In the genomic region with DNA sequence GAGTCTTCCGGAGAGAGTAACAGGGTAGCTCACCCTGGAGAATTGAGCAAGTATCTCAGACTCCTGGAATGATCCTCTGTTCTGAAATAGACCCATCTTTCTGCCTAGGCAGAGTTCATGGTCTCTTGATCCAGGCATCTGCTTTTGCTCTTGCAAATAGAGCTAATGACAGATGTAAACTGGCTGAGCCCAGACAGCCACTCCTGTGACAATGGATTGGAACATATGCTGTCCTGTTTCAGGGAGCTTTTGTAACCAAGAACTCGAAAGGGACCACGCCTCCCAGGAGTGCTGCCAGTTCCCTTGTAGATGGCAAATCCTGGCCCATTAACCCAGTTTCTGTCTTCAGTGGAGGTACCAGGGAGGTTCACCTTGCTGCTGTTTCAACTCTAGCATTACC, we compare ENCODE assay signal across 11 mouse cellular contexts. TPM values are rescaled to one million over a fixed set of nuclear protein-coding genes. Genes with fewer than 3 reads are reported as not detected.
DNase-seq lines count a peak whose midpoint lies in the region; ATAC-seq and TF ChIP-seq lines count a peak whose summit lies in the region.
"Had no signal": no experiment of that assay in that cellular context is flagged by ENCODE, and none has a peak within 500 bp of the region (broad histone marks: within the 10 kb centered on the region; RNA-seq: fewer than 3 reads in every experiment).

No protein-coding gene starts in this region.

- TF ChIP-seq CTCF in E14TG2a.4 (conservative IDR thresholded peaks at IDR 0.05; ENCODE audit: low read length) = no peak

- no peak for ATAC-seq in limb, embryonic 14.5 days (ENCODE audit: low FRiP score, low read depth)
- ATAC-seq: forebrain, embryonic 16.5 days had no signal

- WGBS in heart, embryonic 10.5 days = 40% methylated on average over 3 of the region's 3 CpGs
- 51% methylated on average over 3 of the region's 3 CpGs for WGBS in limb, embryonic 14.5 days

- peaks cover 45% of the 10 kb centered on the region for H3K27me3 ChIP-seq in heart, embryonic 10.5 days (ENCODE audit: insufficient read depth, poor library complexity, severe bottlenecking)
- H3K27me3 ChIP-seq in E14TG2a.4 (ENCODE audit: insufficient read depth, low read length) = peaks cover 3% of the 10 kb centered on the region; the same call in 1 of the 2 replicates
- no peaks in the 10 kb centered on the region for H3K27me3 ChIP-seq in limb, embryonic 14.5 days (ENCODE audit: control insufficient read depth, insufficient read depth, low read length)

- no peak overlapping the region for H3K4me2 ChIP-seq in limb, embryonic 14.5 days (replicated peaks; ENCODE audit: low read depth, low read length, severe bottlenecking)

- peaks cover 48% of the 10 kb centered on the region for H3K4me1 ChIP-seq in heart, embryonic 10.5 days
- H3K4me1 ChIP-seq in E14TG2a.4 (replicated peaks; ENCODE audit: low read depth, low read length) = peaks cover 81% of the 10 kb centered on the region
- peaks cover 45% of the 10 kb centered on the region for H3K4me1 ChIP-seq in limb, embryonic 14.5 days (ENCODE audit: control insufficient read depth, insufficient read depth, low read length)

- no peak overlapping the region for H3K9ac ChIP-seq in limb, embryonic 14.5 days (ENCODE audit: low read depth, low read length, severe bottlenecking)

- no peak for TF ChIP-seq POLR2A in limb, embryonic 14.5 days (IDR thresholded peaks at IDR 0.05; ENCODE audit: borderline replicate concordance, extremely low read depth, insufficient read depth, insufficient read length)

- peak; percentile 36 to 50 for DNase-seq in heart, adult 18-20 months
- no peak for DNase-seq in heart, embryonic 10.5 days (ENCODE audit: low spot score)
- peak; percentile 38 for DNase-seq in cerebellum, adult 9-10 months
- DNase-seq in limb, embryonic 14.5 days (ENCODE audit: low spot score) = no peak
- DNase-seq in thymus, postnatal 25 days = no peak
- no peak for DNase-seq in thymus, postnatal 36 days
- DNase-seq in adrenal gland, postnatal 10 days = no peak
- DNase-seq: adrenal gland, postnatal 25 days had no signal

- no peak overlapping the region for H3K4me3 ChIP-seq in heart, embryonic 10.5 days
- 0 out of 2 replicates have a peak overlapping the region, but pooled peaks have one; percentile 7 for H3K4me3 ChIP-seq in E14TG2a.4 (replicated peaks; ENCODE audit: low read length)
- no peak overlapping the region for H3K4me3 ChIP-seq in limb, embryonic 14.5 days (replicated peaks; ENCODE audit: low read length)

- no peak overlapping the region for H3K27ac ChIP-seq in heart, embryonic 10.5 days
- 0 out of 2 replicates have a peak overlapping the region, but pooled peaks have one; percentile 33 for H3K27ac ChIP-seq in limb, embryonic 14.5 days (replicated peaks; ENCODE audit: low read depth, low read length)
- H3K27ac ChIP-seq: stomach, postnatal 0 days had no signal

- H3K36me3 ChIP-seq in heart, embryonic 10.5 days = 0 out of 2 replicates have a peak, but pooled peaks cover 8% of the 10 kb centered on the region
- no peaks in the 10 kb centered on the region for H3K36me3 ChIP-seq in E14TG2a.4 (ENCODE audit: insufficient read depth, low read length)
- H3K36me3 ChIP-seq in limb, embryonic 14.5 days (ENCODE audit: control insufficient read depth, insufficient read depth, low read length) = no peaks in the 10 kb centered on the region

- no peaks in the 10 kb centered on the region for H3K9me3 ChIP-seq in heart, embryonic 10.5 days
- no peaks in the 10 kb centered on the region for H3K9me3 ChIP-seq in E14TG2a.4 (ENCODE audit: low read length)
- no peaks in the 10 kb centered on the region for H3K9me3 ChIP-seq in limb, embryonic 14.5 days (ENCODE audit: control insufficient read depth, low read length)

RNA-seq across cellular contexts. Expression of gene Myo10, which starts 56.8 kb away (rescaled TPM):
- 10 to 100 TPM; 56.9 to 65.1 TPM for total RNA-seq in heart, adult 18-20 months (2021)
- 14.4 and 21.0 TPM in 2 replicates for polyA plus RNA-seq in heart, embryonic 10.5 days (2016; fragmentation: Nextera tagmentation; extraction: Ambion mirVana)
- 25.5 and 26.9 TPM in 2 replicates for polyA plus RNA-seq in limb, embryonic 14.5 days (2012; rRNA removed)
- polyA plus RNA-seq in limb, embryonic 14.5 days (2014; fragmentation: Nextera tagmentation; extraction: Ambion mirVana) = 28.8 and 34.2 TPM in 2 replicates
- 10 to 100 TPM; 80.4 to 82.5 TPM for total RNA-seq in adrenal gland, postnatal 10 days (2021)

Comparison
In these comparisons a context has a peak if more than half of its experiments do, and no peak if none do; other contexts are left out.
1. DNase-seq: peak in heart, adult 18-20 months (2 of 2) and cerebellum, adult 9-10 months (single experiment); none in heart, embryonic 10.5 days (single experiment), limb, embryonic 14.5 days (single experiment), thymus, postnatal 25 days (single experiment), thymus, postnatal 36 days (0 of 2) and adrenal gland, postnatal 10 days (single experiment).